Comparison of ENCODE assay signal across 7 mouse cellular contexts in the genomic region with DNA sequence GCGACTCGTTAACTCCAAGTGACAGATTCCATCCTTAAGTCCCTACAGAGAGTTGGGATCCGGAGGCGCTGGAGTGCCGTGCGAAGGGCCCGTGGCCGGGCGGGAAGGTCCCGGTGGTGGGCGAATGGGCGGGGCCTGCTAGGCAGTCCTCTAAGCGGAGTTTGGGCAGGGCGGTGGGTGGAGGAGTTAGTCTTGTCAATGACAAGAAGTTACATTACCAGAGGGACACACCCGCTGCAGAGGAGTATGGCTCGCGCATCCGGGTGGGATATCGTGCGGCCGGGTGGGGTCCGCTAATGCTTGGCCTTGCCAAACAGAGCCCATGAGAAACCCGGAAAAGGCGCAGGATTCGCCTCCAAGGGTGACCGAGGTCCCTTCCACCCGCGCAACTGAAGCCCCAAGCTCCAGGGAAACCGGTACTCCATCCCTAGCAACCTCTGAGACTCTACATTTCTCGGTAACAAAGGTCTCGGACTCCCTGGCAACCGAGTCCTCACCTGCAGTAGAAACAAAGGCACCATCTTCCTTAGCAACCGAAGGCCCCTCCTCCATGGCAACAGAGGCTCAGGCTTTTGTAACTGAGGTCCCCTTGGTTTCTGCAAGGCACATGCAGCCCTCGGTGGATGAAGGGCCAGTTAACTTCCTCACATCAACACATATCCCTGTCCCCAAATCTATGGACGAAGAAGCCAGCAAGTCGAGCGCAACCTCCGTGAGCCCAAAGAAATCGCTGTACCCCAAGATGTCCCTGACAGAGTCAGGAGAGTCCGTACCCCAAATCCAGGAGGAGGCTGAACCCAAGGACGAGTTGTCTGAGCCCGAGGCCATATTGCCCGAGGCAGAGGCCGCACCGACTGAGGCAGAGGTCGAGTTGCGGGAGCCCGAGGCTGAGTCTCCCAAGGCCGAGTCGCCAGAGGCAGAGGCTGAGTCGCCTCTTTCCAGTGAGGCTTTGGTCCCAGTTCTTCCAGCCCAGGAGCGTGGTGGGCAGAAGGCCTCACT. TPM values are rescaled to one million over a fixed set of nuclear protein-coding genes. Genes with fewer than 3 reads are reported as not detected.
A peak's percentile ranks its signal among the peaks of the same experiment; 100 is the strongest.
DNase-seq lines count a peak whose midpoint lies in the region; ATAC-seq and TF ChIP-seq lines count a peak whose summit lies in the region.

No protein-coding gene starts in this region.

- no peak for TF ChIP-seq POLR2A in heart, adult 2 months (IDR thresholded peaks at IDR 0.05; ENCODE audit: insufficient read depth, low read depth, low read length)

- no peaks in the 10 kb centered on the region for H3K9me3 ChIP-seq in limb, embryonic 11.5 days (ENCODE audit: control insufficient read depth, low read length)
- no peaks in the 10 kb centered on the region for H3K9me3 ChIP-seq in neural tube, embryonic 14.5 days (ENCODE audit: control insufficient read depth, low read length)

- H3K27ac ChIP-seq in heart, adult 2 months: peak overlapping the region; percentile 39
- H3K27ac ChIP-seq in limb, embryonic 11.5 days (replicated peaks; ENCODE audit: low read depth, low read length): no peak overlapping the region
- peak overlapping the region; percentile 24; the same call in 1 of the 2 replicates for H3K27ac ChIP-seq in neural tube, embryonic 14.5 days (ENCODE audit: low read depth, low read length)

- no peaks in the 10 kb centered on the region for H3K27me3 ChIP-seq in heart, adult 2 months (ENCODE audit: control insufficient read depth, insufficient read depth, low read length)
- H3K27me3 ChIP-seq in limb, embryonic 11.5 days (ENCODE audit: control insufficient read depth, insufficient read depth, low read length): peaks cover 22% of the 10 kb centered on the region
- H3K27me3 ChIP-seq in neural tube, embryonic 14.5 days (ENCODE audit: control insufficient read depth, insufficient read depth, low read length): peaks cover 6% of the 10 kb centered on the region

- WGBS in heart, adult 2 months: 45% methylated on average over 52 of the region's 52 CpGs
- WGBS in limb, embryonic 11.5 days: 13% methylated on average over 52 of the region's 52 CpGs
- 11% methylated on average over 52 of the region's 52 CpGs for WGBS in neural tube, embryonic 14.5 days

- no peak for TF ChIP-seq CTCF in heart, adult 2 months (IDR thresholded peaks at IDR 0.05)

- 0 out of 2 replicates have a peak, but pooled peaks have one; percentile 52 for ATAC-seq in limb, embryonic 11.5 days (ENCODE audit: insufficient number of reproducible peaks, low FRiP score, low TSS enrichment, low read depth)
- peak; percentile 69; the same call in 1 of the 2 replicates for ATAC-seq in neural tube, embryonic 14.5 days (ENCODE audit: low read depth)
- ATAC-seq in monocyte, adult 5-6 weeks (replicated peaks; ENCODE audit: insufficient number of reproducible peaks, low FRiP score, low TSS enrichment, poor library complexity, severe bottlenecking): no peak

- DNase-seq in urinary bladder, adult 2 months (ENCODE audit: low spot score): peak; percentile 21
- DNase-seq in urinary bladder, postnatal 4 days (ENCODE audit: low spot score in 2 of 2): no peak
- peak; percentile 57 to 58 for DNase-seq in heart, adult 2 months
- peak; percentile 71 for DNase-seq in limb, embryonic 11.5 days (ENCODE audit: low spot score)
- DNase-seq in MN1 (ENCODE audit: low spot score): no peak

- H3K4me1 ChIP-seq in heart, adult 2 months (ENCODE audit: control insufficient read depth, insufficient read depth, low read length): peaks cover 5% of the 10 kb centered on the region
- peaks cover 8% of the 10 kb centered on the region for H3K4me1 ChIP-seq in limb, embryonic 11.5 days (ENCODE audit: control insufficient read depth, insufficient read depth, low read length)
- H3K4me1 ChIP-seq in neural tube, embryonic 14.5 days (ENCODE audit: control insufficient read depth, insufficient read depth, low read length): peaks cover 23% of the 10 kb centered on the region

- H3K4me3 ChIP-seq in heart, adult 2 months: no peak overlapping the region; the same call in 1 of the 2 replicates
- H3K4me3 ChIP-seq in limb, embryonic 11.5 days (ENCODE audit: low read depth, low read length): peak overlapping the region; percentile 22
- H3K4me3 ChIP-seq in neural tube, embryonic 14.5 days (ENCODE audit: low read depth, low read length): peak overlapping the region; percentile 15; the same call in 1 of the 2 replicates

- intact Hi-C loops in heart, adult 2 months (cut with DNase I): no loop called here

- TF ChIP-seq EP300 in heart, adult 2 months (IDR thresholded peaks at IDR 0.05; ENCODE audit: insufficient read depth, low read depth, low read length): no peak

- H3K4me2 ChIP-seq in limb, embryonic 11.5 days (ENCODE audit: low read depth, severe bottlenecking): peak overlapping the region; percentile 48
- peak overlapping the region; percentile 50 for H3K4me2 ChIP-seq in neural tube, embryonic 14.5 days (ENCODE audit: low read depth, low read length)

- H3K9ac ChIP-seq in heart, adult 2 months (ENCODE audit: low read depth, low read length): no peak overlapping the region
- peak overlapping the region; percentile 46 for H3K9ac ChIP-seq in limb, embryonic 11.5 days (ENCODE audit: low read length)
- H3K9ac ChIP-seq in neural tube, embryonic 14.5 days (replicated peaks; ENCODE audit: low read depth, low read length): peak overlapping the region; percentile 35

- H3K79me2 ChIP-seq in heart, adult 2 months (replicated peaks; ENCODE audit: control insufficient read depth, insufficient read depth, low read length): no peaks in the 10 kb centered on the region

- H3K36me3 ChIP-seq in heart, adult 2 months (ENCODE audit: control insufficient read depth, insufficient read depth, low read length): no peaks in the 10 kb centered on the region
- 0 out of 2 replicates have a peak, but pooled peaks cover 2% of the 10 kb centered on the region for H3K36me3 ChIP-seq in limb, embryonic 11.5 days (ENCODE audit: control insufficient read depth, insufficient read depth, low read length)
- peaks cover 7% of the 10 kb centered on the region for H3K36me3 ChIP-seq in neural tube, embryonic 14.5 days (ENCODE audit: control insufficient read depth, insufficient read depth, low read length)

RNA-seq across cellular contexts. Expression of a gene that starts 9.3 kb away (rescaled TPM):
- 405 and 508 TPM in 2 replicates for polyA plus RNA-seq in urinary bladder, adult 2 months (2012; rRNA removed)
- total RNA-seq in heart, adult 2 months (2021): 10 to 100 TPM; 24.1 to 40.7 TPM
- 63.1 and 73.5 TPM in 2 replicates for polyA plus RNA-seq in heart, adult 2 months (2012; rRNA removed)
- polyA plus RNA-seq in limb, embryonic 11.5 days (2014; fragmentation: Nextera tagmentation; extraction: Ambion mirVana): 0.19 and 0.21 TPM in 2 replicates
- 0.75 and 0.92 TPM in 2 replicates for polyA plus RNA-seq in neural tube, embryonic 14.5 days (2014; fragmentation: Nextera tagmentation; extraction: Ambion mirVana)
- 16.9 to 37.3 TPM (median 22.0 TPM) in 3 replicates for total RNA-seq in monocyte, adult 5-6 weeks (2017)

RNA-seq across cellular contexts. Expression of a gene that starts 20.9 kb away (rescaled TPM):
- polyA plus RNA-seq in urinary bladder, adult 2 months (2012; rRNA removed): 263 and 279 TPM in 2 replicates
- 100 to 1,000 TPM; 186 to 203 TPM for total RNA-seq in heart, adult 2 months (2021)
- polyA plus RNA-seq in heart, adult 2 months (2012; rRNA removed): 234 and 293 TPM in 2 replicates
- 318 and 321 TPM in 2 replicates for polyA plus RNA-seq in limb, embryonic 11.5 days (2014; fragmentation: Nextera tagmentation; extraction: Ambion mirVana)
- polyA plus RNA-seq in neural tube, embryonic 14.5 days (2014; fragmentation: Nextera tagmentation; extraction: Ambion mirVana): 517 and 551 TPM in 2 replicates
- 56.3 to 71.0 TPM (median 67.0 TPM) in 3 replicates for total RNA-seq in monocyte, adult 5-6 weeks (2017)

RNA-seq across cellular contexts. Expression of a gene that starts 33.9 kb away (rescaled TPM):
- 19.0 and 26.4 TPM in 2 replicates for polyA plus RNA-seq in urinary bladder, adult 2 months (2012; rRNA removed)
- 1 to 10 TPM; 1.9 to 2.4 TPM for total RNA-seq in heart, adult 2 months (2021)
- 5.9 and 9.2 TPM in 2 replicates for polyA plus RNA-seq in heart, adult 2 months (2012; rRNA removed)
- polyA plus RNA-seq in limb, embryonic 11.5 days (2014; fragmentation: Nextera tagmentation; extraction: Ambion mirVana): 3.2 and 4.2 TPM in 2 replicates
- polyA plus RNA-seq in neural tube, embryonic 14.5 days (2014; fragmentation: Nextera tagmentation; extraction: Ambion mirVana): 3.7 and 3.8 TPM in 2 replicates
- total RNA-seq in monocyte, adult 5-6 weeks (2017): 76.8 to 91.0 TPM (median 79.1 TPM) in 3 replicates

RNA-seq across cellular contexts. Expression of a gene that starts 58.2 kb away (rescaled TPM):
- polyA plus RNA-seq in urinary bladder, adult 2 months (2012; rRNA removed): 94.6 and 101 TPM in 2 replicates
- 100 to 1,000 TPM; 264 to 318 TPM for total RNA-seq in heart, adult 2 months (2021)
- 184 and 264 TPM in 2 replicates for polyA plus RNA-seq in heart, adult 2 months (2012; rRNA removed)
- 50.0 and 51.5 TPM in 2 replicates for polyA plus RNA-seq in limb, embryonic 11.5 days (2014; fragmentation: Nextera tagmentation; extraction: Ambion mirVana)
- polyA plus RNA-seq in neural tube, embryonic 14.5 days (2014; fragmentation: Nextera tagmentation; extraction: Ambion mirVana): 126 and 133 TPM in 2 replicates
- 67.0 to 84.4 TPM (median 75.3 TPM) in 3 replicates for total RNA-seq in monocyte, adult 5-6 weeks (2017)

Comparison
In these comparisons a context has a peak if more than half of its experiments do, and no peak if none do; other contexts are left out.
1. DNase-seq: peak in urinary bladder, adult 2 months (single experiment), heart, adult 2 months (2 of 2) and limb, embryonic 11.5 days (single experiment); none in urinary bladder, postnatal 4 days (0 of 2) and MN1 (single experiment).
2. RNA of a gene that starts 9.3 kb away (polyA plus RNA-seq): 405 to 508 TPM in urinary bladder, adult 2 months and 63.1 to 73.5 TPM in heart, adult 2 months; 0.75 to 0.92 TPM in neural tube, embryonic 14.5 days and 0.19 to 0.21 TPM in limb, embryonic 11.5 days; every median in the first group is over 10 times any median in the second.